Comparison of ENCODE assay signal across 16 mouse cellular contexts in genomic region chr3:107062771-107063170, GRCm38 (mm10). TPM values are rescaled to one million over a fixed set of nuclear protein-coding genes. Genes with fewer than 3 reads are reported as not detected.
DNase-seq lines count a peak whose midpoint lies in the region; ATAC-seq and TF ChIP-seq lines count a peak whose summit lies in the region.
"Had no signal": no experiment of that assay in that cellular context is flagged by ENCODE, and none has a peak within 500 bp of the region (broad histone marks: within the 10 kb centered on the region; RNA-seq: fewer than 3 reads in every experiment).

No protein-coding gene starts in this region.

- no peak for TF ChIP-seq EP300 in lung, postnatal 0 days (IDR thresholded peaks at IDR 0.05)

- TF ChIP-seq POLR2A in myocyte (IDR thresholded peaks at IDR 0.05; ENCODE audit: insufficient read length, low read depth), result no peak

- no peaks in the 10 kb centered on the region for H3K79me2 ChIP-seq in myocyte (ENCODE audit: control insufficient read depth, insufficient read depth)

- no peaks in the 10 kb centered on the region for H3K4me1 ChIP-seq in lung, postnatal 0 days (ENCODE audit: insufficient read depth, low read depth, low read length)
- H3K4me1 ChIP-seq: limb, embryonic 15.5 days; neural tube, embryonic 15.5 days had no signal

- 33% methylated on average over 1 of the region's 1 CpGs for WGBS in lung, postnatal 0 days

- no peak overlapping the region for H3K9ac ChIP-seq in lung, postnatal 0 days (replicated peaks; ENCODE audit: low read depth)
- H3K9ac ChIP-seq: limb, embryonic 15.5 days; lung, embryonic 14.5 days; midbrain, embryonic 15.5 days; neural tube, embryonic 15.5 days had no signal

- H3K9me3 ChIP-seq in lung, postnatal 0 days (ENCODE audit: low read length), result no peaks in the 10 kb centered on the region
- H3K9me3 ChIP-seq: limb, embryonic 15.5 days; midbrain, embryonic 15.5 days; neural tube, embryonic 15.5 days had no signal

- no peak overlapping the region for H3K27ac ChIP-seq in lung, postnatal 0 days (ENCODE audit: low read length)
- H3K27ac ChIP-seq: hindbrain, postnatal 0 days; limb, embryonic 15.5 days; midbrain, embryonic 15.5 days; neural tube, embryonic 15.5 days had no signal

- no peak for TF ChIP-seq CTCF in lung, postnatal 0 days (IDR thresholded peaks at IDR 0.05)

- H3K4me3 ChIP-seq in lung, postnatal 0 days (ENCODE audit: low read depth, low read length), result no peak overlapping the region
- H3K4me3 ChIP-seq in myocyte, result no peak overlapping the region
- H3K4me3 ChIP-seq: limb, embryonic 15.5 days; midbrain, embryonic 15.5 days; neural tube, embryonic 15.5 days had no signal

- H3ac ChIP-seq in myocyte (ENCODE audit: control insufficient read depth, insufficient read length), result no peak overlapping the region

- H3K4me2 ChIP-seq in lung, postnatal 0 days (replicated peaks; ENCODE audit: low read depth, low read length), result no peak overlapping the region
- H3K4me2 ChIP-seq in myocyte (ENCODE audit: low read depth), result peak overlapping the region; percentile 60
- H3K4me2 ChIP-seq: limb, embryonic 15.5 days; lung, embryonic 14.5 days; midbrain, embryonic 15.5 days; neural tube, embryonic 15.5 days had no signal

- no peak for DNase-seq in frontal cortex, postnatal 14 days (ENCODE audit: low spot score in 2 of 2)
- DNase-seq in lung, postnatal 0 days (ENCODE audit: low spot score), result peak; percentile 64
- no peak for DNase-seq in lung, postnatal 4 days
- DNase-seq in cerebellum, adult 8-10 months, result no peak
- no peak for DNase-seq in left cerebral cortex, adult 11 months (ENCODE audit: low spot score)
- DNase-seq: adrenal gland, postnatal 25 days; kidney, postnatal 36 days; lung, embryonic 14.5 days; right cerebral cortex, postnatal 14 days had no signal

- no peaks in the 10 kb centered on the region for H3K27me3 ChIP-seq in lung, postnatal 0 days (replicated peaks; ENCODE audit: insufficient read depth, low read length)
- H3K27me3 ChIP-seq in myocyte (ENCODE audit: control insufficient read depth, insufficient read depth, insufficient read length), result no peaks in the 10 kb centered on the region
- H3K27me3 ChIP-seq: limb, embryonic 15.5 days; midbrain, embryonic 15.5 days; neural tube, embryonic 15.5 days had no signal

- peak; percentile 48; the same call in 1 of the 2 replicates for ATAC-seq in frontal cortex, adult (ENCODE audit: low TSS enrichment)
- ATAC-seq in lung, postnatal 0 days, result no peak
- peak; percentile 79 for ATAC-seq in activated CD4-positive, CD25-positive, alpha-beta regulatory T cell, adult 4 months
- ATAC-seq: hindbrain, postnatal 0 days; midbrain, embryonic 15.5 days had no signal

- H3K36me3 ChIP-seq in lung, postnatal 0 days (ENCODE audit: insufficient read depth, low read length), result no peaks in the 10 kb centered on the region
- H3K36me3 ChIP-seq in myocyte (ENCODE audit: control insufficient read depth, insufficient read depth), result no peaks in the 10 kb centered on the region
- H3K36me3 ChIP-seq: limb, embryonic 15.5 days; midbrain, embryonic 15.5 days; neural tube, embryonic 15.5 days had no signal

TF ChIP-seq in myocyte, 11 proteins besides CTCF, POLR2A, EP300 and RAD21:
- TF ChIP-seq SRF (IDR thresholded peaks at IDR 0.05; ENCODE audit: control insufficient read depth, insufficient read length, low read depth), result no peak
- TF ChIP-seq MYOD1 (IDR thresholded peaks at IDR 0.05; ENCODE audit: control insufficient read depth in 1 of 3, insufficient read length in 2 of 3, low read depth in 2 of 3), result peak in 2 of 3 experiments; percentile 48 to 51
- TF ChIP-seq POLR2AphosphoS2 (IDR thresholded peaks at IDR 0.05; ENCODE audit: insufficient read length, low read depth), result no peak
- peak; percentile 93 for TF ChIP-seq USF1 (IDR thresholded peaks at IDR 0.05; ENCODE audit: low read depth)
- TF ChIP-seq REST (IDR thresholded peaks at IDR 0.05; ENCODE audit: insufficient read depth, insufficient read length), result no peak
- TF ChIP-seq CEBPB (IDR thresholded peaks at IDR 0.05; ENCODE audit: insufficient read depth, poor library complexity, severe bottlenecking), result 0 out of 2 replicates have a peak, but pooled peaks have one; percentile 33
- no peak for TF ChIP-seq TCF3 (IDR thresholded peaks at IDR 0.05; ENCODE audit: insufficient read length, low read depth)
- no peak for TF ChIP-seq MYOG (IDR thresholded peaks at IDR 0.05; ENCODE audit: control insufficient read depth in 1 of 3, insufficient read depth in 1 of 3, insufficient read length in 2 of 3, low read depth in 2 of 3)
- TF ChIP-seq MAX (IDR thresholded peaks at IDR 0.05; ENCODE audit: low read depth), result no peak
- no peak for TF ChIP-seq TCF12 (IDR thresholded peaks at IDR 0.05; ENCODE audit: insufficient read depth, poor library complexity, severe bottlenecking)
- TF ChIP-seq E2F4 (IDR thresholded peaks at IDR 0.05; ENCODE audit: insufficient read depth), result no peak

RNA-seq across cellular contexts. Expression of gene Kcna3, which starts 26.8 kb away (rescaled TPM):
- polyA plus RNA-seq in lung, postnatal 0 days (2015; fragmentation: Nextera tagmentation; extraction: Ambion mirVana), result 2.7 and 4.2 TPM in 2 replicates
- polyA plus RNA-seq in activated CD4-positive, CD25-positive, alpha-beta regulatory T cell, adult 4 months (2017; shearing (Covaris generic)), result 10 to 100 TPM in 1 of 2 experiments, 1 to 10 TPM in 1; 9.3 to 10.1 TPM
- 0.07 TPM for polyA plus RNA-seq in myocyte (2012; fragmentation: generic; extraction: Trizol)

RNA-seq across cellular contexts. Expression of gene Kcna2, which starts 38.2 kb away (rescaled TPM):
- polyA plus RNA-seq in lung, postnatal 0 days (2015; fragmentation: Nextera tagmentation; extraction: Ambion mirVana), result 0.87 and 0.93 TPM in 2 replicates
- under 1 TPM; 0.10 to 0.13 TPM for polyA plus RNA-seq in activated CD4-positive, CD25-positive, alpha-beta regulatory T cell, adult 4 months (2017; shearing (Covaris generic))
- not detected for polyA plus RNA-seq in myocyte (2012; fragmentation: generic; extraction: Trizol)
